Mouse (Mus musculus): ENCODE results near the gene Daw1.

- TF ChIP-seq POLR2A (IDR thresholded peaks at IDR 0.05; ENCODE audit: borderline replicate concordance, extremely low read depth, insufficient read depth, insufficient read length, poor library complexity, severe bottlenecking) (no peak), CTCF (IDR thresholded peaks at IDR 0.05; ENCODE audit: borderline replicate concordance, extremely low read depth, insufficient read depth, insufficient read length) (no peak)
These were observed 17.5 kb upstream of the Daw1 start for GRCm38 (mm10) chr1:83142055-83142454.

Data from brain, embryonic 14.5 days (tissue).